Mouse (Mus musculus): ENCODE measurements at regions not wholly inside any gene's neighbourhood (a gene's known extent, or its start where the extent isn't known, plus 50 kb on each side); places are given as distances from the start of the nearest gene placed in this dataset. TPM values are rescaled to one million over a fixed set of nuclear protein-coding genes. Genes with fewer than 3 reads are reported as not detected.

Small RNA genes lying in the stretch of these regions (microRNA-seq; reads per million reads assigned to microRNA genes)
- gene Gm22234 (not detected), gene Gm25297 (not detected)

Data from gastrocnemius, postnatal 4 days (tissue).